Mouse (Mus musculus): ENCODE data around the gene Abca17.

GRCm38 (mm10) chr17:24223513-24223912 is 127.4 kb downstream of the Abca17 start:
- TF ChIP-seq CTCF (IDR thresholded peaks at IDR 0.05; ENCODE audit: control insufficient read depth, insufficient read depth, insufficient replicate concordance, low read depth, low read length) = no peak
- TF ChIP-seq POLR2A (IDR thresholded peaks at IDR 0.05; ENCODE audit: control insufficient read depth, low read depth, low read length) = no peak
